Mouse (Mus musculus): ENCODE results near the gene Zfp53.

GRCm38 (mm10) chr17:21509756-21510155, 21.0 kb downstream of the Zfp53 start:
- TF ChIP-seq POLR2A (IDR thresholded peaks at IDR 0.05; ENCODE audit: low read depth, low read length): no peak
- no peak for TF ChIP-seq CTCF (IDR thresholded peaks at IDR 0.05; ENCODE audit: extremely low read depth, insufficient read depth, insufficient read length, insufficient replicate concordance)
